Mouse (Mus musculus): Measurements from ENCODE around the gene Ecpas.
A peak's percentile ranks its signal among the peaks of the same experiment; 100 is the strongest.

The Ecpas gene

DNA sequence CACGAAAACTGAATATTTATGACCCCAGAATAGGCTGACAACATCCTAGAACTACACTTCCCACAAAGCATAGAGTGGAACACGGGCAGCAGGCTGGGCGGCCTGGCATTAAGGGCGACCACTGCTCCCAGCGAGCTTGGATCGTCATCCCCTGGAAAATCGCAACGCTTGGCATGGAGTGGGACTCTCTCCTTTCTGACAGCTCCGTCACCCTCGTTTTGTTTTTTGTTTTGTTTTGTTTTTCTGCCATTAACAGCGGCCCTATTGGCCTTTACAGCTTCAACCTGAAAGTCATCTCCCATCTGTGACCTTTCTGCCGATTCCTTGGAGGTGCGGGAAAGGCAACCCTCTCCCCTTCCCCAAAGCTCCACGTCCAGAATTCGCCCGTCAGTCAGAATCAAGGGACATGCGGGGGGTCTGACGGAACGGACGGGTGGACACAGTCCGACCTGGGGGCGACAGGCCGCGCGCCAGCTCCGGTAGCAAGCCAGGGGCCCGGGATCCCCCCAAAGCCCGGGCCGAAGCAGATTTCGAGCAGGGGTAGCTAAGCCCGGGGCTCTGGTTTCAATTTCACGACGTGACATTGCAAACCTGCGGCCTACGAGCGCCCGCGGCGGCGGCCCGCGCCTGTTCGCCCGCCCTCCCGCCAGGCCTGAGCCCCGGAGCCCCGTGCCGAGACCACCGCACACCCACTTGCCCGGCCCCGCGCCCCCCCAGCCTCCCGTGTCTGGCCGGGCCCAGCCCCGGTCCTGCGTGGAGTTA lies 1.3 kb downstream of the Ecpas start:
- peak in 1 of 2 experiments; percentile 25 for DNase-seq (ENCODE audit: low read depth in 1 of 2, low spot score in 2 of 2)

DNA sequence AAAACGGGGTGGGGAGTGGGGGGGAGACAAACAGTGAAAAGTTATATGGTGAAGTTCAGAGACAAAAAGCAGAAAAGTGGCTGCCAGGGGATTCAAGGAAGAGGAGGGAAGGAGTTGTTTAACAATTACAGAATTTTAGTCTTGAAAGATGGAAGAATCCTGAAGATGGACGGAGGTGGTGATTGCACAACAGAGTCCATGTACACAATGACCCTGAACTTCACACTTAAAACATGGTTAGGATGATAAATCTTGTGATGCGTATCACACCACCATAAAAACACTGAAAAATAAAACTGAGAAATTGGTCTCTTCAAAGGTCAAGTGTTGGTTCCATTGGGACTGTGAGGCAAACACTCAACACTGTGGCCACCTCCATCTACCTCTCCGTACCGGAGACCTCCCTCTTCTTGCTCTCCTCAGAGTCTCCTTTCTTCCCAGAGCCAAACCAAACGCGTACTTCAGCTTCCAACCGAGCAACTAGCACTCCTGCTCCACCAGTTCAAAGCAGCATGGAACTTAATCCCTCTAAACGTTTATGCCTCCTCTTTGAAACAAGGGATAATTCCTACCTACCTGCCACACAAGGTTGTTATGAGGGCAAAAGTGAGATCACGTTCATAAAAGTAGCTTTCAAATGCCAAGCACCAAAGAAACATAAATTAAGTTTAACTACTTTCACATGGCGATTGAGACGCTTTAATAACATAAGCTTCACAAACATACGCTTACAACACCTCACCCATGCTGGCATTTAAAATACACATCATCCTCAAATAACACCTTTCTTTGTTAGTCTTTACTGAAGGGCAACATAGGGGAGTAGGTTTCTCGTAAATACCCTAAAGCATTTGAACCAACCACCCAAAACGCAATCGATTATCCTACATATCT lies 2.1 kb downstream of the Ecpas start:
- no peak for DNase-seq (ENCODE audit: low read depth in 1 of 2, low spot score in 2 of 2)

DNA sequence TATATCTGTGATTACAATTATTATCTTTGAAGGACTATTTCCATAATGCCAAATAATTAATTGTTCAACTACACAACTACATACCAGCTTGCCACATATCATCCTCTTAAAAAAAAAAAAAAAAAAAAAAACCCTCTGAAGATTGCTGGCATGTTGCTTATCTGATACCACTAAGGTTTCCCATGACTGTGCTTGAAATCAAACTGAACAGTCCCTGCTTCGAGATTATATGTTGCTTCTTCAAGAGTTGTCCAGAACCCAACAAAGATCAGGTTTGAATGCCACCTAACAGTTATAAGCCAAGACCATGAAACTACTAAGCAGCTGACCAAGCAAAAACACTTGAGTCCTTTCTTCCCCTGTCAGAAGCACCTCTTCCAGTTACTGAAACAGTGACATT lies 5.1 kb downstream of the Ecpas start:
- no peak for DNase-seq (ENCODE audit: low read depth in 1 of 2, low spot score in 2 of 2)

DNA sequence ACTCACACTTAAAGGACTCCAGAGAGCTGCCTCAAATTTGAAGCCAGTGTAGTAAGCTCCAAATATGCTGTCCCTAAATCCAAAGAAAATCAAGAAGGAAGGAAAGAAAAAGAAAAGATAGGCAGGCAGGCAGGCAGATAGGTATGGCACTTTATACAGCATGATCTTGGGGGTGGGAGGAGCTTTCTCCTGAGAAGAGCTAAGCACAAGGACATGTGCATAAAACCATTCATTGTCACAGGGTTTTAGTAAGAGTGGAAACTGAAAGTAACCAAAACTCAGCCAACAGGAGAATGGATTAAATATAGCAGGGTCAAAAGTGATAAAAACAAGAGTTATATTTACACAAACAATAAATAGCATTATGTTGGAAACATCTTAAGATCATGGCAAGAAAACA lies 14.2 kb downstream of the Ecpas start:
- DNase-seq (ENCODE audit: low read depth in 1 of 2, low spot score in 2 of 2): no peak

DNA sequence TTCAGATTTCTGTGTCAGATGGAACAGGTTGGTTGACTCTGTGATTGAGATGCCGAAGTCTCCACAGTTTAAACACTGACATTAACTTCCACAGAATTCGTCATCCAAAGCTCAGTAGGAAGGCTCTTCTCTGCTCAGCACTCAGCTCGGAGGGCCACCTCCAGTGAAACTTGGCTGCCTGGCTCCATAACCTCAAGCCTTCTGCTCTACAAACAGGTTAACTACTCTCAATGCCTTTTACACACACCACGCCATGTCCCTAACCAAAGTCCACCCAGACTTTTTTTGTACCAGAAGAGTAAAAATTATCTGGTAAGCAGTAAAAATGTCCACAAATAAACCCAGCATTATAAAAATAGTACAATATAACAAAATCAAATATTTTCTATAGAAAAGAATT lies 15.1 kb downstream of the Ecpas start:
- DNase-seq (ENCODE audit: low read depth in 1 of 2, low spot score in 2 of 2): no peak

DNA sequence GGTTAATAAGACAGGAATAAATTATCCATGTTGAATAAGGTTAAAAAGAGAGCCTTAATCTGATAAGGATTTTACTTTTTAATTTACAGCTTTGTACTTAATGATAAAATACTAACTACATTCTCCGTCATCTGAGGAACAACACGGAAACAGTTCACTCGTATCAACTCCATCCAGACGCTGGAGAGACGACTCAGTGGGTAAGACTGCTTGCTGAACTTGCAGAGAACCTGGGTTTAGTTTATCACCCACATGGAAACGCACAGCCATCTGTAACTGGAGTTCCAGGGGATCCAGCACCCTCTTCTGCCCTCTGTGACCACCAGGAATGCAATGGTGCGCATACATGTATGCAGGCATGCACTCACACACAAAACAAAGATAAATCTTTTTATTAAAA lies 18.1 kb downstream of the Ecpas start:
- no peak for DNase-seq (ENCODE audit: low read depth in 1 of 2, low spot score in 2 of 2)

DNA sequence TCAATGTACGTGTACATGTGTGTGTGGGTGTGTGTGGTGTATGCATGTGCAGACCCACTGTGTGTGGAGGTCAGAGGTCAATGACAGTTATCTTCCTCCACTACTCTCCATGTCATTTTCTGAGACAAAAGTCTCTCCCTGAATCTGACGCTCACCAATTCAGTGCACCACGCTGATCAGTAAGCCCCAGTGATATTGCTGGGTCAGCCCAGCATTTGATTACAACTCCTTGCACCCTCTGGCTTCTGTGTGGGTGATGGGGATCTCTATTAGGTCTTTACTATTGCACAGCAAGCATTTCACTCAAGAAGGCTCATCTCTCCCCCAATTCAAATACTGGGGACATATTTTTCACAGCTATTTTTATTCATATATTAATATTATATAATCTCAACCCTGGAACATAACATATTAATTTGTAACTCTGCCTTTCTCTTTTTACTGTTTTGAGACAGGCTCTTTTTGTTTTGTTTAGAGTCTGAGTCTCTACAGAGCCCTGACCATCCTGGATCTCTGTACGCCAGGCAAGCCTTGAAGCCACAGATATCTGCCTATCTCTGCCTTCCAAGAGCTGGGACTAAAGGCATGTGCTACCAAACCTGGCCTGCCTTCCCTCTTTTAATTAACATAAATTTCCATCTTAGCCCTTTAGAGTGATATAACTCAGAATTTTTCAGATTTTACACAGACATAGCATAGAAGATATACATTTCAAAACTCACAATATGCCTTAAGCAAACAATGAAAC lies 22.3 kb downstream of the Ecpas start:
- no peak for DNase-seq (ENCODE audit: low read depth in 1 of 2, low spot score in 2 of 2)

DNA sequence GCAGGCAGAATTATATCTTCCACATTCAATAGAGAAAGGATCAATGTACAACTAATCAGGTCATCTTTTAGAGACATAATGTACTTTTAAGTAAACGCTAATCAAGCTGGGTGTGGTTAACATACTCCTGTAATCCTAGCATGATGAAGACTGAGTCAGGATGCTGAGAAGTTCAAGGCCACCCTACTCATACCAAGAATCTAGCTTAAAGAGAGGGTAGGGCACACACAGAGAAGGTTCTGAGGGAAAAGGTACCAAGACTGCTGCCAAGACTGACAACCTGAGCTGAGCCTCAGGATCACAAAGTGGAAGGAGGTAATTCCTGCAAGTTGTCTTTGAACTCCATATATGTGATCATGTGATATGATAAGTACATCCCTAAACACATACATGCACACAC lies 24.0 kb downstream of the Ecpas start:
- DNase-seq (ENCODE audit: low read depth in 1 of 2, low spot score in 2 of 2): no peak

DNA sequence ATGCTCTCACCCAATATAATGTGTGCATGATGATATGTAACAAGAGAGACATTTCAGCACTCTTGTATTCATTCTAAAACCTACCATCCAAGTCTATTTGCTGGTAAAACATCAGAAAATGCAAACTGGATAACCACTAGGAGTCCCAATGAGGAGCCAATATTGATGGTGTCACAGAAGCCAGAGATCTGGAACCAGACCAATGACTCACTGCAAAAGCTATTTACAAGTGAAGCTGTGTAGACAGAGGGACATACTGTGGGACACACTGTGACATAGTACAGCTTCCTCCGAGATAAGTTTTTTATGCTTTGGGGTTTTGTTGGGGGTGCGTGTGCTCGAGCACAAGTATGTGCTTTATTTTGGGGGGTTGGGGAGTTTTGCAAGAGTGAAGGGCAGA lies 24.9 kb downstream of the Ecpas start:
- DNase-seq (ENCODE audit: low read depth in 1 of 2, low spot score in 2 of 2): no peak

DNA sequence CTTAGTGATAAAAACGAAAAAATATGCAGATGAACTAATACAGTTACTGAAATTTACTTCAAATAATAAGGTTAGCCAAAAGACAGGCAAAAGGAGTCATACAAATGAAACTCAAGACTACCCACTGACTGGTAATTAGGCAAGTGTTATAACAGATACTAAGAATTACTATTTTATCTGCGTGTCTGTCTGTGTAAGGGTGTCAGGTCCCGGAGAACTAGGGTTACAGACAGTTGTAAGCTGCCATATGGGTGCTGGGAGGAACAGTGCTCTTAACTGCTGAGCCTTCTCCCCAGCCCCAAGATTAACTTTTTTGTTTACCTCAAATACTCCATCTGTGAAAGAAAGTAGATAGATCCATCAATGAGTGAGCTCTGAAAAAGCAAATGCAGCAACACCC lies 25.8 kb downstream of the Ecpas start:
- DNase-seq (ENCODE audit: low read depth in 1 of 2, low spot score in 2 of 2): no peak

DNA sequence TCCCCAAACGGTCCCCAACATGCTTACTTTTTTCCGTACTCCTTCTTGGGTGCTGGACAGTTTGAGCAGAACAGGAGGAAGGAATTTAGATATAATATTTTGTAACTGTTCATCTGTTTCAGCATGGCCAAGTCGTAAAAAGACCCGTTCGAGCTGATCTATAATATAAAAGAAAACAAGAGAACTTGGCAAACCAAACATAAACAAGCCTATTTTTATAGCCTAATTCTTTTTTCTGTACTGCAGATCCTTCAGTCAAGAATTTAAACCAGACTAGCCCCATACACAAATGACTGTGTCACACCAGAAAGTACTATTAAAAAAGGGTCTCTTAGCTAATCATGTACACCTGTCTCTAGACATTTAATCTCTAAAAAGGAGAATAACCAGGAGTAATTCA lies 27.2 kb downstream of the Ecpas start:
- DNase-seq (ENCODE audit: low read depth in 1 of 2, low spot score in 2 of 2): no peak

DNA sequence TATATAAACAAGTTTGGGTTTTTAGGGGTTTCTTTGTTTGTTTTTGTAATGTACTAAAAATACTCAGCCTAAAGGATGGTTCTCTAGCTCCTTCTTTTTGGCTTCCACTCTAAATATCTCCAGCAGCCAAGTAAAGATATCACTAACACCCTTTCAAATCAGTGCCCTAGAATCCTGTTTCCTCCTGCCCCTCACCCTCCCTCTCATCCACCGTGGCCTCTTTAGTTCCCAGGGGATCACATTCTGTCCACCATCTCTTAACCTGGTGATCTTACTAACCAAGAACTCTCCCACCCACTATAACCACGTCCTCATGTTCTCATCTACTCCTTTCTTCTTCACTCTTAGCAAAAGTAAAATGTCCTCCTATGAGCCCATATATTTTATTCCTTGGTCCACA lies 28.7 kb downstream of the Ecpas start:
- no peak for DNase-seq (ENCODE audit: low read depth in 1 of 2, low spot score in 2 of 2)

DNA sequence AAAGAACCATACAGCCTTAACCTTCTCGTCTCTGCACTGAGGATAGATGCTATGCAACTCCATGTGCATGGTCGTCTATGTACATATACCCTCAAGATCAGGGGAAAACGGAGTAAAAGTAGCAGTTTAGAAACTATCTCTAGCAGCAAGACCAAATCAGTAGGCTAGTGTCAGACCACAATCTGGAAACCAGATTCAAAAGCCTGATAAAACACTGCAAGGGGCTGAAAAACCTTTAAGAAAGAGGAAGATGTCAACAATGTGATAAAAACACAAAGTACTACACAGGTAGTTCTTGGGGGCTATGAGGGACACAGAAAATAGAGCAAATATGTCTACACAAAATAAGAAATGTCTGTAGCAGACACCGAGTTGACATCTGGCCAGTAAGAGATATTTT lies 38.2 kb downstream of the Ecpas start:
- no peak for DNase-seq (ENCODE audit: low read depth in 1 of 2, low spot score in 2 of 2)

DNA sequence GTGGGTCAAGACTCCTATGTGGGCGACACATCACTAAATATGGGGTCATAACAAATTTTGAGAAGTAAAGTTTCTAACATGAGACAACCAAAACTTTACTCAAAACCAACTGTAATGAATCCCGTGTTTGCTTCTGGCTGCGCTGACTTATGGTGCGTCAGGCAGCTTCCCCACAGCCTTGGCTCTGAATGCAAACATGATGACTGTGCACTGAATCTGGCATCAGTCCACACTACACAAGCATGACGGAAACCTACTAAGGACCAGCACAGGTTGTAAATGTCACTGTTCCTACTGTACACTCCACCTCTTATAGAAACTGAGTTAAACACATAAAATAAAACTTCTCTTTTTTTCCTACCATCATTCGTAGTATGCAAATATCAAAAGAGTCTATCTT lies 45.3 kb downstream of the Ecpas start:
- DNase-seq (ENCODE audit: low read depth in 1 of 2, low spot score in 2 of 2): no peak

DNA sequence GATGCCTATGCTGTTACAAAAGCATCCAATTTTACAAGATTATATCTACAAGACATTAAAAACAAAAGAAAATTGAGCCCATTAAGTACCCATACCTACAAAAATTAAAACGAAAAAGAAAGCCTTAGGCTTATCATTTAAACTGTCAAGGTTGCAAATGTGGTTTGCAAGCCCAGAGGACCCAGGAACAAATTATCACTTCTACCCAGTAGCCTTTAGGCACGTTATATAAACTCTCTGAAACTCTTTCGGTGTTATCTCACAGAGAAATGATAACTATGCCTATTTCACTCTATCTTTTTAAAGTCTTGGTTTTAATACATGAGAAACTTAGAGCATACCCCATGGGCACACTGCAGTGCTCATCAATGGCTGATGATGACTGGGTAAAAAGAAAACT lies 79.6 kb downstream of the Ecpas start:
- no peak for DNase-seq (ENCODE audit: low read depth in 1 of 2, low spot score in 2 of 2)

DNA sequence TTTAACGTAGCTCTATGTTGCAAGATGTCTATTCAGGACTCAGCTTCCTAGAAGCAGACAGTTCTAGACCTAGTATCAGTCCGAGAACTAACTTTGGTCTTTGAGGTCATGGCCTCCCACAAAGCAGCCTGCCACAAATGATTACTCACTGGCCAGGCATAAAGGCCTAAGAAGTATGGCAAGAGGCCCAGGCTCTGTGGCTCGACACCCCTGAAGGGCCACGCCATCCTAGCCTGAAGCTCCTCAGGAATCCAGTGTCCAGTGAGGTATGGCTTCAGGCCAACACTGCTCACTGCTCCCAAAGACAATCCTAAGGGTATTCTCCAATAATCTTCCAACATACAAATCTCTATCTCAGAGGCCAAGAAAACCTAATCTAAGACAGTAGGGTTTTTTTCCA lies 86.6 kb downstream of the Ecpas start:
- DNase-seq (ENCODE audit: low read depth in 1 of 2, low spot score in 2 of 2): no peak

DNA sequence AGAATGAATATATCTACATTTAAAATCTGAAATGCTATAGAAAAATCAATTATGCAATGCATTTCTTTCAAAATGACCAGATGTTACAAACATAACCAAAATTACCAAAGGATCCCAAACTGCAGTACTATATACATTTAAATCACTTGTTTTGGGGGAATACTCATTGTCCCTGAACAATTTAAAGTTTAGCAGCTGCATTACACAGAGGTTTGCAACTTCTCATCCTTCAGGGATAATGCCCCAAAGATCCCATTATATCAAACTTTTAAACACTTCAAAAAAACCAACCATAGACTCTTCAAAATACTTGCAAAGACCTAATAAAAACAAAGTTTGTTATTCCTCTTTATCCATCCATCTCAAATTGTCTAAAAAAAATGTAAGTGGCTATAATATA lies 124.9 kb downstream of the Ecpas start, which contains the start of gene Olfr267:
Gene Olfr267, minus strand, starts transcription at position 101 of the 400 bp plus-strand sequence.
- no peak for DNase-seq (ENCODE audit: low read depth in 1 of 2, low spot score in 2 of 2)

DNA sequence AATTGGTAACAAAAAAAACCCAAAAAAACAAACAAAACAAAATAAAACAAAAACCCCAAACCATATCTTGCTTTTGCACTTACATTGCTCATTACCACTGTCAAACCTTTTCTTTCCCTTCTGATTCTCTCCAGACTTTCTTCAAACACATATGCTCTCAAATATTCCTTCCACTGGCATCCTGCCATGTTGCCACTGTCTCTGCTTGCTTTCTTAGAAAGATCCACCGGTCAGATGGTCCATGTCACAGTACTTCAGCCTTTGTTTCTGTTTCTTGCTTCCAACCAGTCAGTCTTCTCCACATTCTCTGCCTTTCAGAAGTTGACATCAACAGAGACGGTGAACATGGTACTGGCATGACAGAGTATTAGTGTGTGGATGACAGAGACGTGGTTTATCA lies 125.9 kb downstream of the Ecpas start:
- DNase-seq (ENCODE audit: low read depth in 1 of 2, low spot score in 2 of 2): no peak

DNA sequence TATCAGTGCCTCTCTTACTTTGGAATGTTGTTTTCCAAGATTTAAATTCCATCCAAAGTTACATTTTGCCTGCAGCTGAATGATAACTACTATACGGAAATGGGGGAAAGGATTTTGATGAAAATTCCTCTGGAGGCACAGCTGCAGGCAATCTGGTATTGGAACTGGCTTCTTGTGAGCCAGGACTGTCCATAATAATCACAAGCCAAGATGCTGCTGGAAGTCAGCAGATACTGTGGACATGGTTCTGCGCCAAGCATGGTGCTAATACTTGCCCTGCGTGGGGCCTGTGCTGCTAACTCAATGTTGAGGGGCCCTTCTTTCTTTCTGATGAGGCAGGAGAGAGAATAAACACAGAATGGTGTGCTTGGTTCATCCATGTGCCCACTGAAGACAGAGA lies 149.1 kb downstream of the Ecpas start:
- no peak for DNase-seq (ENCODE audit: low read depth in 1 of 2, low spot score in 2 of 2)

DNA sequence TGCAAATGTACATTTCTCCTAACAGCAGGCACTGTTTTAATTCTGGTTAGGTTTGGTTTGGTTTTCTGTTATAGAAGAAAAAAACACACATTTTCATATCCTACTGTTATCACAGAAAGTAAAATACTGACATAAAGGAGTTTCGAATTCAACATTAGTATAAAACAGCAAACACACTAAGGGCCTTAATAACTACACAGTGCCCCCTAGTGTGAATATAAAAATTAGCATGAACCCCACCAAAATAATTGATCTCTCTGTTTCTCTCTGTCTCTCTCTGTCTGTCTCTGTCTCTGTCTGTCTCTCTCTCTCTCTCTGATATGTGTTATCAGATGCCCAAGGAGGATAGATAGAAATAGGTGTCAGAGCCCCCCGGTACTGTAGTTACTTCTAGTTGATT lies 163.0 kb downstream of the Ecpas start:
- DNase-seq (ENCODE audit: low read depth in 1 of 2, low spot score in 2 of 2): no peak

DNA sequence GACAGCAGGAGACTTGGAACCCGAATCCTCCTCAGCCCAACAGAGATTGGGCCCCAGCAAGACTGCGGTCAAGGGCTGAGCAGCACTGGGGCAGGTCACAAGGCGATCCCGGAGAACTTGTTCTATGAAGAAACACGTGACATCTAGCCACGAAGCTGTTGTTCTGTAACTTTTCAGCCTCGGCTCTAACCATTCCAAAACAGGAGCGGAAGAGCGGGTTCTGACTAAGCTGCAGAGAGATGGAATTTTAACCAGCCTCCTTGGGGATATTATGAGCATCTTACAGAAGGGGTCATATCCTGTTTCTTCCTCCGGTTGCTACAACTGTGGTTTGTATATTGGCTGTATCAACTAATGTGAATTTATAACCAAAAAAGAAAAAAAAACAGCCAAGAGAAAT lies 163.4 kb downstream of the Ecpas start:
- DNase-seq (ENCODE audit: low read depth in 1 of 2, low spot score in 2 of 2): no peak

Measured in monocyte, adult 2 months (primary cell).